22 mouse cellular contexts compared by ENCODE assay signal in the genomic region with DNA sequence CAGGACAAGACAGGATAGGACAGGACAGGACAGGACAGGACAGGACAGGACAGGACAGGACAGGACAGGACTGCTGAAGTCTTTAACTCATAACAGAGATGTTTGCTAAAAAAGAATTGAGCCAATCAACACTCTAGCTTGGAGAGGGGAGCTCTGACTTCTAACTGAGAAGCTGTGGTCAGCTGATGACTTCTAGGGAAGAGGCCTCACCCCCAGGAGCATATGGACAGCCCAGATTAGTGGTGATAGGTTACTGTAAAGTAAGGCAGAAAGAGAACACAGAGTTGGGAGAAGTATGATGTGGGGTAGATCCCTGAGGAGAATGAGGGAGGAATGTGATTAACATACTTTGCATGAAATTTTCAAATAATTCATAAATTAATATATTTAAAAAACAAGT.
"Had no signal": no experiment of that assay in that cellular context is flagged by ENCODE, and none has a peak within 500 bp of the region (broad histone marks: within the 10 kb centered on the region; RNA-seq: fewer than 3 reads in every experiment).

No protein-coding gene starts in this region.

- H3K4me1 ChIP-seq: heart, embryonic 13.5 days; heart, embryonic 15.5 days; hindbrain, embryonic 13.5 days; hindbrain, embryonic 15.5 days; intestine, embryonic 15.5 days; limb, embryonic 10.5 days; limb, embryonic 12.5 days had no signal

- H3K4me3 ChIP-seq: gastrocnemius, adult 2 months; heart, embryonic 13.5 days; heart, embryonic 15.5 days; hindbrain, embryonic 13.5 days; hindbrain, embryonic 15.5 days; intestine, embryonic 15.5 days; layer of hippocampus, adult 2 months; limb, embryonic 10.5 days; limb, embryonic 12.5 days had no signal

- ATAC-seq: hindbrain, postnatal 0 days; intestine, embryonic 15.5 days; intestine, postnatal 0 days had no signal

- DNase-seq: gastrocnemius, adult 2 months; gastrocnemius, postnatal 10 days; gastrocnemius, postnatal 25 days; heart, adult 18-20 months; heart, postnatal 14 days; heart, postnatal 36 days; kidney, adult 18-20 months; kidney, adult 8-10 months; kidney, postnatal 10 days; kidney, postnatal 25 days; kidney, postnatal 4 days had no signal

- H3K27me3 ChIP-seq: heart, embryonic 13.5 days; heart, embryonic 15.5 days; hindbrain, embryonic 13.5 days; hindbrain, embryonic 15.5 days; intestine, embryonic 15.5 days; limb, embryonic 12.5 days had no signal

- H3K27ac ChIP-seq: gastrocnemius, adult 2 months; heart, embryonic 13.5 days; heart, embryonic 15.5 days; hindbrain, embryonic 13.5 days; hindbrain, embryonic 15.5 days; hindbrain, postnatal 0 days; intestine, embryonic 15.5 days; layer of hippocampus, adult 2 months; limb, embryonic 10.5 days; limb, embryonic 12.5 days had no signal

- H3K4me2 ChIP-seq: heart, embryonic 11.5 days; heart, embryonic 13.5 days; heart, embryonic 15.5 days; hindbrain, embryonic 13.5 days; hindbrain, embryonic 15.5 days; intestine, embryonic 15.5 days; limb, embryonic 12.5 days had no signal

- H3K36me3 ChIP-seq: heart, embryonic 13.5 days; heart, embryonic 15.5 days; hindbrain, embryonic 13.5 days; hindbrain, embryonic 15.5 days; intestine, embryonic 15.5 days; limb, embryonic 10.5 days; limb, embryonic 12.5 days had no signal

- H3K9ac ChIP-seq: heart, embryonic 13.5 days; heart, embryonic 15.5 days; hindbrain, embryonic 13.5 days; hindbrain, embryonic 15.5 days; intestine, embryonic 15.5 days; limb, embryonic 12.5 days had no signal

- H3K9me3 ChIP-seq: heart, embryonic 13.5 days; heart, embryonic 15.5 days; hindbrain, embryonic 13.5 days; hindbrain, embryonic 15.5 days; intestine, embryonic 15.5 days; limb, embryonic 10.5 days; limb, embryonic 12.5 days had no signal
